Mouse (Mus musculus) neutrophil, adult 5-6 weeks (primary cell): ENCODE measurements around the gene Tcea2. TPM values are rescaled to one million over a fixed set of nuclear protein-coding genes. Genes with fewer than 3 reads are reported as not detected.

Experiments
- ATAC-seq: fragments of 151-379, 151-347 bp; 2 replicates; pipeline ENCODE4 v1.8.0; 2017; ENCODE audit warnings: mild to moderate bottlenecking, moderate TSS enrichment; ENCODE audit not compliant: insufficient number of reproducible peaks, poor library complexity, low FRiP score, severe bottlenecking; ENCODE audit errors: extremely low read depth
- total RNA-seq: library from RNA; stranded (forward); fragments of 200-1000 nt; gene quantifications from 2 replicates; pipeline ENCODE4 v1.2.3, GENCODE M21; 2017

Tcea2 gene
- total RNA-seq, 1 experiment from 2014 or later = 18.4 TPM

DNA sequence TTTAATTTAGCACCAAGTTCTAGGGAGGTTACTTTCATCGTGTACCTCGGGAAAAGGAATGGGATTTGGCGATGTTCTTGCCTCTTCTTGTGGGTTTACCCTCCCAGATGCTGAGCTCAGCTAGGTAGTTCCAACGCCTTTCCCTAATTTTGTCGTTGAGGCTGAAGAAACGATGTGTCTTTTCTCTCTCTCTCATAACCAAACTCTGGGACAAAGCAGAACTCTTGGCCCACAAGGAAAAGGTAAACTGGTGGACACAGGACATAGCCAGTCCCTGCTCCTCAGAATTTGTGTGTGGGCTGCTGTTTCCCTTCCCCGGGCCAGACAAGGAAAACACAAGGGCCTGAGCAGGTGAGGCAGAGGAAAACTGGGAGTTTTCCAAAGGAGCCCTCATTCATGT, 8.1 kb upstream of the Tcea2 start:
- ATAC-seq = no peak

DNA sequence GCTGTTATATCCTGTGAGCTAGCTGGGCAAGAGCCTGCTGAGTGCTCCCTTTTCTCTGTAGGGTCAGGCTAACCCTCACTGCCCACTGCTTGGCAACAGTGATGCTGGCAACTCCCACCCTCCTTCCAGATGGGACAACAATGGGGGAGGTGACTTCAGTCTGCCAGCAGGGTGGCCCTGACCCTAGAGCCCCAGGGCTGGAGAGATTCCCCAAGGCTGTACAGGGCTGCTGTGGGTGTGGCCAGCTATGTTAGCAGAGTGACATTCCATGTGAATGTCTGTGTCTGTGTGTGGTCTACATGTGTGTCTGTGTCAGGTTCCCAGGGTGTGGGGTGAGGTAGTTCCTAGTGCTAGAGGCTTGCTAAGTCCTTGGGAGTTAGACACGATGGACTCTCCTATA, 6.6 kb upstream of the Tcea2 start:
- ATAC-seq = no peak

- ATAC-seq = no peak
These were observed 5.2 kb upstream of the Tcea2 start for GRCm38 (mm10) chr2:181674934-181675333.

DNA sequence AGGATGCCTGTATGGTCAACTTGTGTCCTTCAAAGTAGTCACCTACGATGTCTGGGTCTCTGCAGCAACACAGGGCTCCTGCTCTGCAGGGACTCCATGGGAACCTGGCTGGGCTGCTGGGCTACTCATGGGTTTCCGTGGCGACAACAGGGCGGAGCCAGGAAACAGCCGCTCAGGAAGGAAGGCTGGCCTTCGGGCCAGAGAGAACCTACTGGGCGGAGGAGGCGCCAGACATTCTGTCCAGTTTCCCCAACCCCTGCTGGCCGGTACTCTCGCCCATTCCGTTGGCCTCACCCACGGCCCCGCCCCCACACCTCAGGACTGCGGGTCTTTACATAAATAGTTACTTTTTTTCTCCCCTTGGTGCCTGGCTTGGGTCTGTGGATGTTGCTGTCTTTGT, 4.7 kb upstream of the Tcea2 start:
- 0 out of 2 replicates have a peak, but pooled peaks have one; percentile 24 for ATAC-seq

DNA sequence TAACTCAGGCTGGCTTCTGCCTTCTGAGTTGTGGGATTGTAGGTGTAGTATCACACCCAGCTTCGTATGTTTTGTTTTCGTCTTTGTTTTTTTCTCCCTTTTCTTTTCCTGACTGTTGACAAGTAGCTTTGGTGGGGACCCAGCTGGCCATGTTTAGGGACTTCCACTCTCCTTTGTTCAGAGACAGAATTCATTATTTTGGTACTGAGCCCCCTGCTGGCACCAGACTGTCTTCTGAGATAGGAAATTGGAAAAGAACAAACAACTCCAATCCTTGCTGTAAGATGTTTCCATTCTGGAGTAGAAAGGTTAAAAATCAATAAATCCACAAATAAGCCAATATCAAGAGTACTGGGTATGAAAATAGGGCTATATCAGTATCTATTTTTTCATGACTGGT, 3.7 kb upstream of the Tcea2 start:
- no peak for ATAC-seq

DNA sequence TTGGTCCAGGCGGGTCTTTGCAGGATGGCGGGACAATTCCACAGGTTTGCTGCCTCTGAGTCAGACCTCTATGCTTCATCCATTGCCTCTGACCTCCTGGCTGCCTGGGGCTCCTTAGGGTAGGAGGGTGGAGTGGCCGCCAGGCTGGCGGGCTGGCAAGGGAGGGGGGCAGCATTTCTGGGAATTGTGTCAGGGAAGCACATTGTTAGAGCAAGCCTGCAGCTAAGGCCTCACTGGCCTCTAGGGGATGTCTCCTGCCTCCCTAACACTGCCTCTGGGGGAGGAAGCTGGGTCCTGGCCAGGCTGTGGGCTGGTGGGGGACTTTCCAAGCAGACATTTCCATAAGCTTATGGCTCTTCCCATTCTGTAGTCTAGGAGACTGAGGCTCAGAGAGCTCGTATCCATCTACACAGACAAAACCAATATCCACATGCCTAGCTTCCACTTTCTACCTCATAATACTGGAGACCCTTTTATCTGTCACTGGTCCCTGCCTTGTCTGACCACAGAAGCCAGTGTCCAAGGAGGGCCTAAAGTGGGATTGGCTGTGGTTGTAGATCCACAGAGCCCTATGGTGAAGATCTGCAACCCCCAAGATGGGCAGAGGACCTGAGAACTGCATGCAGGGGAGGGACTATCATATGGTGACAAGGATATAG, 2.9 kb upstream of the Tcea2 start:
- no peak for ATAC-seq

GRCm38 (mm10) chr2:181677755-181678098, 2.4 kb upstream of the Tcea2 start:
- no peak for ATAC-seq

- ATAC-seq = peak; percentile 82
These were observed 1.3 kb upstream of the Tcea2 start for GRCm38 (mm10) chr2:181678780-181679179.

- ATAC-seq = no peak
These were observed 607 bp downstream of the Tcea2 start for GRCm38 (mm10) chr2:181680716-181681117.

- ATAC-seq = no peak
These were observed 1.9 kb downstream of the Tcea2 start for GRCm38 (mm10) chr2:181681978-181682377.

GRCm38 (mm10) chr2:181683381-181683780, 3.3 kb downstream of the Tcea2 start:
- no peak for ATAC-seq

DNA sequence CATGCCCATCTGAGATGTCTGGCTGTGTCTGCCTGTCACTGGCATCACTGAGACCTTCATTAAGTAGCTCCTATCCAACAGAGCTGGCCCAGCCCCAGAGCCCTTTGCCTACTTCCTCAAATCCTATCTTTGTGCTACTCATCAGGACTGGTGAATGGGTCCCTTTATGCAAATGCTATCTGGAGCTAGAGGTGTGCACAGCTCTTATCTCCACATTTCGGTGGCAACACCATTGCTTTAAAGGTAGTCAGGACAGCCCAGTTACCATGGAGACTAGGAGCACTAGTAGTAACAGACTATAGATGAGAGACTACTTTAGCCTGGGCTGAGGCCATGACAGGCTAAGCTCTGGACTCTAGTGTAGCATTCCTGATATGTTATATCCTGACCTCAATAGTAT, 4.6 kb downstream of the Tcea2 start:
- ATAC-seq = no peak

- ATAC-seq = no peak
These were observed 5.6 kb downstream of the Tcea2 start for GRCm38 (mm10) chr2:181685686-181686085.

DNA sequence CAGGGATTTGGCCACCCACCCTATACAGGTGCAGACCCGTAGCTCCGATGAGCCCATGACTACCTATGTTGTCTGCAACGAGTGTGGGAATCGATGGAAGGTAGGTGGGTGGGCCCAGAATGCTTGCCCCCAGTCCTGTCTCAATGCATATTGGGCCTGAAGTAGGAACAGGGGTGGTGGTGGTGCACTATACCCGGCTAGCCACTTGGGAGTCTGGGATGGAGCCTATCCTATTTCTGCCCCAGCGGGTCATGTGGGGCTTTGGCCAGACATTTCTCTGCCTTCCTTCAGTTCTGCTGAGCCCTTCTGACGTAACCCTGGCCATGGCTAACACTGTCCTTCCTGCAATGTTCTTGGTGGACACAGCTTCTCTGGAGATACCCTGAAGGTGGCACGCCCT, 7.5 kb downstream of the Tcea2 start:
- no peak for ATAC-seq

GRCm38 (mm10) chr2:181689466-181690160, 9.5 kb downstream of the Tcea2 start:
- no peak for ATAC-seq

GRCm38 (mm10) chr2:181691083-181691482, 11.0 kb downstream of the Tcea2 start:
- ATAC-seq = no peak

- peak; percentile 18; the same call in 1 of the 2 replicates for ATAC-seq
These were observed 11.5 kb downstream of the Tcea2 start for GRCm38 (mm10) chr2:181691571-181691970.

GRCm38 (mm10) chr2:181692304-181692703, 12.2 kb downstream of the Tcea2 start:
- ATAC-seq = no peak

GRCm38 (mm10) chr2:181693339-181694280, 13.5 kb downstream of the Tcea2 start, which contains the start of gene Rgs19:
TSS of gene Rgs19 (minus strand) at chr2:181693977.
- peak; percentile 85 for ATAC-seq

DNA sequence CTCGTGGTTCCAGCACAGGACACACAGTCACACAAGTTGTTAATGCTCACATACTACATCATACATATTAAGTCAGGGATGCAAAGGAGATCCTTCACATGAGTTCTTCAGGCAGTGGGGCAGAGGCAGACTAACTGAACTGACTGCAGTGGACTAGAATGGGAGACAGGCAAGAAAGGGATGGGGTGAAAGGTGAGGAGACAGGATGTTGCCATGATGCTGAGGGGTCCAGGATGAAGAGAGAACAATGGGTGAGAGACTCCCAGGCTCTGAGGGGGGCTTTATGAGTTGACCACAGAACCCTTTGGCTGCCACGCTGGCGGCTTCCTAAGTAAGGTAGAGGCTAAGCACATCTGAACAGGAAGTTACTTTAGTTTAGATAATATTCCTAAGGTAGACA, 14.5 kb downstream of the Tcea2 start:
- no peak for ATAC-seq
